Mouse (Mus musculus) stomach, embryonic 16.5 days (tissue): ENCODE data around the gene Chga. TPM values are rescaled to one million over a fixed set of nuclear protein-coding genes. Genes with fewer than 3 reads are reported as not detected.

Experiments
- ATAC-seq: fragments of 200-750 bp; cut with Nextera tagmentation; 2 replicates; pipeline ENCODE4 v1.8.0; 2017; ENCODE audit warnings: moderate number of reproducible peaks, moderate TSS enrichment; ENCODE audit not compliant: insufficient read depth, low FRiP score
- H3K27ac ChIP-seq: fragments of 300-500 bp; sonication (generic); 2 replicates; pipeline ENCODE4 v1.5.1; 2014; ENCODE audit warnings: low read length
- H3K27me3 ChIP-seq: fragments of 300-500 bp; sonication (generic); 2 replicates; pipeline ENCODE4 v1.6.1; 2014; ENCODE audit warnings: low read length, control low read depth, mixed read lengths; ENCODE audit not compliant: control insufficient read depth, insufficient read depth
- H3K36me3 ChIP-seq: fragments of 300-500 bp; sonication (generic); 2 replicates; pipeline ENCODE4 v1.6.1; 2014; ENCODE audit warnings: low read length; ENCODE audit not compliant: control insufficient read depth, insufficient read depth
- H3K4me1 ChIP-seq: fragments of 300-500 bp; sonication (generic); 2 replicates; pipeline ENCODE4 v1.6.1; 2014; ENCODE audit warnings: low read length, control low read depth, mixed read lengths; ENCODE audit not compliant: control insufficient read depth, insufficient read depth
- H3K4me2 ChIP-seq: fragments of 300-500 bp; sonication (generic); 2 replicates; pipeline ENCODE4 v1.6.1; 2014; ENCODE audit warnings: low read depth, low read length, mixed read lengths
- H3K4me3 ChIP-seq: fragments of 300-500 bp; sonication (generic); replicated peaks from 2 replicates; pipeline ENCODE4 v1.5.1; 2014; ENCODE audit warnings: mild to moderate bottlenecking, low read length
- H3K9ac ChIP-seq: fragments of 300-500 bp; sonication (generic); 2 replicates; pipeline ENCODE4 v1.6.1; 2014; ENCODE audit warnings: low read length
- H3K9me3 ChIP-seq: fragments of 300-500 bp; sonication (generic); replicated peaks from 2 replicates; pipeline ENCODE4 v1.6.1; 2016; ENCODE audit warnings: low read length, control low read depth; ENCODE audit not compliant: control insufficient read depth
- WGBS: fragments of 180-500 bp; shearing (Covaris S2); extraction: QIAGEN DNeasy Blood & Tissue Kit; methylation state at CpG from one replicate; pipeline ENCODE4 v1.1.7; 2014; 5-methylcytosine and 5-hydroxymethylcytosine counted together
- polyA plus RNA-seq: library from polyadenylated mRNA; unstranded; fragments of >200 nt; fragmentation: Nextera tagmentation; extraction: Ambion mirVana; gene quantifications from 2 replicates; pipeline ENCODE4 v1.2.1, GENCODE M21; 2015

Gene Chga
- polyA plus RNA-seq, 1 experiment from 2014 or later: 17.5 TPM

GRCm38 (mm10) chr12:102521777-102522319 lies 32.9 kb upstream of the Chga start:
- H3K4me1 ChIP-seq: peaks cover 7% of the 10 kb centered on the region
- H3K9me3 ChIP-seq: no peaks in the 10 kb centered on the region
- H3K4me3 ChIP-seq: no peak overlapping the region
- H3K9ac ChIP-seq: no peak overlapping the region
- no peak overlapping the region for H3K4me2 ChIP-seq
- no peaks in the 10 kb centered on the region for H3K36me3 ChIP-seq
- H3K27ac ChIP-seq: no peak overlapping the region
- 20% methylated on average over 13 of the region's 13 CpGs for WGBS
- ATAC-seq: peak; percentile 79
- H3K27me3 ChIP-seq: no peaks in the 10 kb centered on the region

GRCm38 (mm10) chr12:102524216-102524615 lies 30.6 kb upstream of the Chga start:
- Histone ChIP-seq H3K4me1 (peaks cover 7% of the 10 kb centered on the region), H3K4me2 (no peak overlapping the region), H3K4me3 (no peak overlapping the region), H3K9me3 (no peaks in the 10 kb centered on the region), H3K9ac (no peak overlapping the region), H3K27ac (no peak overlapping the region; the same call in 1 of the 2 replicates), H3K27me3 (no peaks in the 10 kb centered on the region), H3K36me3 (no peaks in the 10 kb centered on the region)
- ATAC-seq: peak; percentile 23; the same call in 1 of the 2 replicates
- WGBS: 46% methylated on average over 3 of the region's 3 CpGs

- Histone ChIP-seq H3K4me2 (no peak overlapping the region), H3K36me3 (no peaks in the 10 kb centered on the region), H3K4me1 (peaks cover 7% of the 10 kb centered on the region), H3K27me3 (no peaks in the 10 kb centered on the region), H3K9ac (no peak overlapping the region), H3K9me3 (no peaks in the 10 kb centered on the region), H3K27ac (no peak overlapping the region; the same call in none of the 2 replicates), H3K4me3 (no peak overlapping the region)
- WGBS: 21% methylated on average over 6 of the region's 6 CpGs
- ATAC-seq: no peak
These were observed 30.0 kb upstream of the Chga start for GRCm38 (mm10) chr12:102524760-102525159.

- H3K4me2 ChIP-seq: no peak overlapping the region
- H3K27ac ChIP-seq: no peak overlapping the region
- no peak for ATAC-seq
- H3K9ac ChIP-seq: no peak overlapping the region
- H3K4me1 ChIP-seq: no peaks in the 10 kb centered on the region
- H3K36me3 ChIP-seq: no peaks in the 10 kb centered on the region
- WGBS: 69% methylated on average over 5 of the region's 5 CpGs
- no peaks in the 10 kb centered on the region for H3K9me3 ChIP-seq
- H3K4me3 ChIP-seq: no peak overlapping the region
- H3K27me3 ChIP-seq: no peaks in the 10 kb centered on the region
These were observed 26.8 kb upstream of the Chga start for GRCm38 (mm10) chr12:102527989-102528388.

GRCm38 (mm10) chr12:102535796-102536195 lies 19.0 kb upstream of the Chga start:
- no peak for ATAC-seq
- H3K4me3 ChIP-seq: no peak overlapping the region
- H3K4me1 ChIP-seq: no peaks in the 10 kb centered on the region
- H3K36me3 ChIP-seq: no peaks in the 10 kb centered on the region
- H3K27me3 ChIP-seq: no peaks in the 10 kb centered on the region
- H3K9ac ChIP-seq: no peak overlapping the region
- 31% methylated on average over 1 of the region's 1 CpGs for WGBS
- H3K27ac ChIP-seq: no peak overlapping the region
- H3K4me2 ChIP-seq: no peak overlapping the region
- H3K9me3 ChIP-seq: no peaks in the 10 kb centered on the region

- ATAC-seq: no peak
- H3K27me3 ChIP-seq: no peaks in the 10 kb centered on the region
- H3K4me1 ChIP-seq: no peaks in the 10 kb centered on the region
- H3K27ac ChIP-seq: no peak overlapping the region
- no peaks in the 10 kb centered on the region for H3K9me3 ChIP-seq
- H3K4me3 ChIP-seq: no peak overlapping the region
- H3K4me2 ChIP-seq: no peak overlapping the region
- 77% methylated on average over 8 of the region's 8 CpGs for WGBS
- H3K9ac ChIP-seq: no peak overlapping the region
- no peaks in the 10 kb centered on the region for H3K36me3 ChIP-seq
These were observed 14.5 kb upstream of the Chga start for GRCm38 (mm10) chr12:102540278-102540677.

- ATAC-seq: no peak
- Histone ChIP-seq H3K36me3 (no peaks in the 10 kb centered on the region), H3K4me3 (no peak overlapping the region), H3K9me3 (no peaks in the 10 kb centered on the region), H3K4me2 (no peak overlapping the region), H3K9ac (no peak overlapping the region), H3K4me1 (no peaks in the 10 kb centered on the region), H3K27me3 (no peaks in the 10 kb centered on the region), H3K27ac (no peak overlapping the region)
- 98% methylated on average over 7 of the region's 7 CpGs for WGBS
These were observed 13.6 kb upstream of the Chga start for GRCm38 (mm10) chr12:102541168-102541567.

GRCm38 (mm10) chr12:102545122-102545521 lies 9.6 kb upstream of the Chga start:
- H3K4me1 ChIP-seq: no peaks in the 10 kb centered on the region
- no peaks in the 10 kb centered on the region for H3K9me3 ChIP-seq
- no peak overlapping the region for H3K9ac ChIP-seq
- WGBS: 54% methylated on average over 6 of the region's 6 CpGs
- no peak overlapping the region for H3K4me2 ChIP-seq
- no peak overlapping the region for H3K4me3 ChIP-seq
- H3K36me3 ChIP-seq: no peaks in the 10 kb centered on the region
- ATAC-seq: no peak
- H3K27me3 ChIP-seq: no peaks in the 10 kb centered on the region
- H3K27ac ChIP-seq: no peak overlapping the region

GRCm38 (mm10) chr12:102550529-102550928 lies 4.2 kb upstream of the Chga start:
- peaks cover 9% of the 10 kb centered on the region for H3K27me3 ChIP-seq
- H3K4me1 ChIP-seq: no peaks in the 10 kb centered on the region
- ATAC-seq: peak; percentile 66; the same call in 1 of the 2 replicates
- H3K4me2 ChIP-seq: no peak overlapping the region
- no peaks in the 10 kb centered on the region for H3K36me3 ChIP-seq
- no peak overlapping the region for H3K27ac ChIP-seq
- WGBS: 1% methylated on average over 11 of the region's 11 CpGs
- no peak overlapping the region for H3K9ac ChIP-seq
- H3K9me3 ChIP-seq: no peaks in the 10 kb centered on the region
- H3K4me3 ChIP-seq: no peak overlapping the region
